Mouse (Mus musculus) MEL (cell line): ENCODE measurements around the gene Krtap2-4.
"Not testable (repeated sequence)": the region's sequence is repeated elsewhere in the genome, so short reads cannot be mapped to it uniquely, and the experiment has no call there.

Experiments used
- JUND ChIP-seq: IDR thresholded peaks from 2 replicates; pipeline ENCODE4 v1.6.1; 2011; ENCODE audit warnings: low read depth, mild to moderate bottlenecking, improper control_type of control experiment, low read length
- USF1 ChIP-seq: IDR thresholded peaks from 2 replicates; pipeline ENCODE4 v1.6.1; 2014; ENCODE audit warnings: low read depth, mild to moderate bottlenecking, inconsistent platforms, low read length, improper control_type of control experiment, moderate library complexity

- TF ChIP-seq JUND, USF1: not testable (repeated sequence)
Measured at GRCm38 (mm10) chr11:99610089-99610488, 4.6 kb downstream of the Krtap2-4 start, which contains the start of gene Gm11937.
